Mouse (Mus musculus) cerebral cortex, adult 2 months (tissue): ENCODE measurements around the gene Ankrd34b.

Experiments used
- WGBS: fragments of 180-500 bp; shearing (Covaris S2); methylation state at CpG from one replicate; pipeline ENCODE4 v1.1.7; 2018; 5-methylcytosine and 5-hydroxymethylcytosine counted together

Gene Ankrd34b

DNA sequence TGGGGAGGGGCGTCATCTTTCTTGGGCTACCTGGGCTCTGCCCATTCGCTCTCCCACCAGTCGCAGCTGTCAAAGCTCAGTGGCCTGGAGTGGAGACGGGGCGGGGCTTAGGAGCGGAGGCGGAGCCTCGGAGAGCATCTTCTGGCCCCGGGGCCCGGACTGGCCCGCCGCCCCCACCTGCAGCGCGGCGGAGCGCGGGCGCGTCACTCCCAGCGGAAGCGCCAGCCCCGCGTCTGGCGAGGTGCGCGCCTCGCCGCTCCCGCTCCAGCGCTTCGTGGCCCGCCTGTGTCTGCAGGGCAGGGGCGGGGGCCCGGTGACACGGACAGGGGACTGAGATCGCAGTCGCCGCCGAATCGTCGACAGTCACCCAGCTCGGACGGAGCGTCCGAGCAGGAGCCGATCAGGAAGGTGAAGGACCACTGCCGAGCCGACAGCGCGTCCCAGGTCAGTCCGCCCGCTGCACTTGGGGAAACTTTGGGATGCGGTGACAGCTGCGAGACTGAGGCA lies at the start of gene Ankrd34b:
Gene Ankrd34b, plus strand, starts transcription at position 139 of the 507 bp plus-strand sequence.
- under 1% methylated on average over 54 of the region's 54 CpGs for WGBS

DNA sequence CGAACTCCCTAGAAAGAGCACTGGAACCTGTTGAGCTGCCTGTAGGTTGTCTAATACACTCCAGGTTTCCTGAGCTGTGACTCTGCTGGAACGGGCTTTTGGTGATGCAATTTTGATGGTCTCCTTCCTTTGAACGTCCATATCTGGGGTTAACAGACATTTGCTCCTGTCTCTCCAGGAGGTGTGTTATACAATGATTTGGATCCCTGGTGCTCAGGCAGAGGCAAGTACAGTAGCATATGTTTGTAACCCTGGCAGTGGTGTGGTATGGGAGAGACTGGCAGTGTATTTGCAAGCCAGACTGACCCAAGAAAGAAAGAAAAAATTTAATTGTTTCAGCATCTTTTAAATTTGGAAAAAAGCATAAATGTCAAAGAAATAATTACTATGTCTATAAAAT lies 38.3 kb upstream of the Ankrd34b start:
- 90% methylated on average over 3 of the region's 3 CpGs for WGBS

DNA sequence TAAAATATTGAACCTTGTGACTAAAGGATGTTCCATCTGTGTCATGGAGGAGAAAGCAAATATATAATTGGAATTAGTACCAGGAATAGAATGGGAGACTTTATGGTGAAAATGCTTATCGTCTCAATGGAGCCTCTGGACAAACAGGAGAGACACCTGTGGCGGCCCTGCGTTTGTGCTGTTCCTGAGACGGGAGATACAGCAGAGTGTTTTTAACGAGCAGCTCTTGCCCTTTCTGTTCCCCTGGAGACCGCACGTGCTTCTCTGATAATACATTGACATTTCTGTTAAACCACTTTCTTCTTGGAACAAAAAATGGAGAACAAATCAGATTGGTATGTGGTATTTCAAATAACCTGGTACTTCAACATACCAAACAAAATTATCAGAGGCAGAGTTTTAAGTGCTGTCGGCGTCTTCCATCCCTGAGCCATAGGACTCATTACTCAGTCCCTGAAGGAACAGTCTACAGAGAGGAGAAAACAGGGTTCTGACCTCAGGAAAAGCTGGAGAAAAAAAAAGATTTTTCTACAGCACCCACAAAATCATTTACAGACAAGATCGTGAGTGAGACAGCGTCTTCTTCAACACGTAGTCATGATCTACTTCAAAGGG lies 32.5 kb upstream of the Ankrd34b start:
- WGBS: 81% methylated on average over 12 of the region's 12 CpGs

DNA sequence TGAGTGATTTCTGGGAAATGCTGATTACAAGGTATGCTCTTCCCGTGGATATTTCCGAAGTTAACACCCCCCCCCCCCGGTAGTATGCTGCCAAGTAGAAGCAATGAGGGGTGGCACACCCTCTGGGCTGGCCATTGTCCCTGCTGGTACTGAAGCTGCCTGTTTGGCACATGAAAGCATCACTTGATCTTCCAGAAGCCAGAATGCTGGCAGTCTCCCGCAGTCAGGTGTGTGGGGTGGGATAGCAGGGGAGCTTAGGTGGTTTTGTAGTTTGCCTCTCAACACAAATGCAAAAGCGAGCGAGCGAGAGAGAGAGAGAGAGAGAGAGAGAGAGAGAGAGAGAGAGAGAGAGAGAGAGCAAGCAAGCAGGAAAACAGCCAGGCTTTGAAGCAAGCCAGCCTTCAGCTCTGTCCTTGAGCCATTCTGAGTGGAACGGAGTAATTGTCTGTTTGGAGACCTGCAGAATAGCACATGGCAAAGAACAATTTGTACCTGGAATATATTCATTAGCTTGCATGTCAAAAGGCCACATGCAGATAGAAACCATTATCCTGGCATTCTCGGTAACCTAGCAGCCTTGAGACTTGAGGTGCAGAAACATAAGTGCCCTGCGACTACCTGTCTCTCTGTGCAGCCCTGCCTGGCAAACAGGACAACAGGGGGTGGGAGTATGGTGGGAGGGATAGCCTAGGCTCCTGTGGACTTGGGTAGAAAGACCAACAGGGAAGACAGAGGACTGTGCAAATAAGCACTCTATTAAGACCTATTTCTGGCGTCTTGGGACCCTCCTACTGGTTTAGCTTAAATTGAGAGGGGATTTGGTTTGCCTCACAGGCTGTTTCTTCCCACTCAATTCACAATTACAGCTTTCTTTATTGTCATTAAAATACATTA lies 27.0 kb upstream of the Ankrd34b start:
- 65% methylated on average over 11 of the region's 11 CpGs for WGBS

DNA sequence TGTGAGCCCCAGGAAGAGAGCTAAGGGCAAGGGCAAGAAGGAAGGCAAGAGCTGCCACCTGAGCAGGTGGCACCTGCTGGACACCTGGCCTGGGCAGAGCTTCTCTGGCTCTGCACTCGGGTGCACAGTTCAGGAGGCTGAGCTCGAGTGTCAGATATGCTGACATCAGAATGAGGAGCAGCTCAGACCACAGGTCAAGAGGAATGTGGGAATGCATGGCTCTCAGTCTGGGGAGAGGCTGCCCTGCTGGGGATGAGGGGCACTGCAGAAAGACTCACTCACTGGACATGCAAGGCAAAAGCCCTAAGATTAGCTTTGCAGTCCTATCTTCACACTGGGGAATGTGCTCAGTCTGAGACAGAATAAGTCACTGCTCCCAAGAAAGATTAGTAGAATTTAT lies 23.6 kb upstream of the Ankrd34b start:
- WGBS: 83% methylated on average over 2 of the region's 2 CpGs

DNA sequence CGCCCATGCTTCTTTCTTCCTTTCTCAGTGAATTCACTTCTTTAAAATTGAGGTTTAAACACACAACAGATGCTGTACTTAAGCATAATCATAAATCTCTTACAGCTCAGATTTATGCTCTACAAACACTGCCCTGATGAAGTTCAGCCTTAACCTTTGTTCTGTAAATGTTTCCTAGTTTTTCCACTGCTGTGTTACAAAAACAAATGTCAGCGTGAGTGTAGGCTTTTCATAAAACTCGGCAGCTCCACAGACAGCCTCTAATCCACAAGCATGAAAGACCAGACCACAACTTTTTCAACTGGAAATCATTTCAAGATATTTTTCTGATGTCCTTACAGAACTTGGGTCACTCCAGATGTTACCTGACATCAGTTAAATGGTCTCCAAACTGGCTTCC lies 22.2 kb upstream of the Ankrd34b start:
- WGBS: 90% methylated on average over 3 of the region's 3 CpGs

DNA sequence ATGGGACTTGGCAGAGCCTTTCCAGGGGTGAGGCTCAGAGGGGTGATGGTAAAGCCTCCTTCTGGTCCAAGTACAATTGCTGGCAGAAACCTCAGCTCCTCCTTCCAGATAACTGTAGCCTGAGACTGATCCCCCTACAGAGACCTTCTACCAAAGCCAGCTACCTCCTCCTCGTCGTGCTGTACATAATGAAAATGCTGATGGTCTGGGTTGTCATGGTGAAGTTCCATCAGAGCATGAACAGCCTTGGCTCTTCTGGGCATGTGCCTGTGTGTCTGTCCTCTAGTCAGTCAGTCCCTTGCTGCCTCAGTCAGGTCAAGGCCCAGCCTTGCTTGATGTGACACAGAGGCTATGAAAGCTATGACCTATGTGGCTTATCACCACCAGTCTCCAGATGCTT lies 15.2 kb upstream of the Ankrd34b start:
- 68% methylated on average over 2 of the region's 2 CpGs for WGBS

DNA sequence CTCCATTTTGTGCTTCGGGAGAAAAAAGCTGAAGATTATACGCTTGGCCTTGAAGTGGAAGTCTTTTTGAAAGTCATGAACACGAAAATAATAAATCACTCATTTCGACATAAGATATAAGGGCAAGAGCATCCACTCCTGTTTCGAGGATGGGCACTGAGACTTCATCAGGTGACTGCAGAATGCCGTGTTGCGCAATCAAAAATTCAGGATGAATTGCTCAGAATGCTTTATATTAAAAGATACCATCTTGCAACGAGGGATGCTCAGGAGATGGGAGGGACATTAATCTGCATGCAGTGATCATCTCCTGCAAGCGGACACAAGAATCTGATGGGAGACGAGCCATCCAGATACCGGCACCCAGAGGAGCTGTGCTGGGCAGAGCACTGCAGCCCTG lies 6.1 kb upstream of the Ankrd34b start:
- WGBS: 90% methylated on average over 11 of the region's 11 CpGs

DNA sequence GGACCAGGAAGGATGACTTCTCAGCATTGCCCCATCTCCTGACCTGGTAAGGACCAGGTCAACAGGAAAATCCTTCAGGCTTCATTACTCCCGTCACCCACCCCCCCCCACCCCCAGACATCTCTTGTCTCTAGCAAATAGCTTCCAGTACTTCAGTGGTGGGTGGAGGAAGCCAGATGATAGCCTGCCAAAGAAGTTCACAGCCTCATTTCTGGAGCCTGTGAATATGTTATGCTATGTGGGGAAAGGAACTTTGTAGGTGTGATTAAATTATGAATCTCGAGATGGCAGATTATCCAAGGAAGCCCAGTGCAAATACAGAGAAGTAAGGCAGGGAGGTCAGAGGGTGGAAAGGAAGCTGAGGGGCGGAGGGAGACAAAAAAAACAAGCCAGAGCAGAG lies 2.0 kb upstream of the Ankrd34b start:
- WGBS: 46% methylated on average over 3 of the region's 3 CpGs

DNA sequence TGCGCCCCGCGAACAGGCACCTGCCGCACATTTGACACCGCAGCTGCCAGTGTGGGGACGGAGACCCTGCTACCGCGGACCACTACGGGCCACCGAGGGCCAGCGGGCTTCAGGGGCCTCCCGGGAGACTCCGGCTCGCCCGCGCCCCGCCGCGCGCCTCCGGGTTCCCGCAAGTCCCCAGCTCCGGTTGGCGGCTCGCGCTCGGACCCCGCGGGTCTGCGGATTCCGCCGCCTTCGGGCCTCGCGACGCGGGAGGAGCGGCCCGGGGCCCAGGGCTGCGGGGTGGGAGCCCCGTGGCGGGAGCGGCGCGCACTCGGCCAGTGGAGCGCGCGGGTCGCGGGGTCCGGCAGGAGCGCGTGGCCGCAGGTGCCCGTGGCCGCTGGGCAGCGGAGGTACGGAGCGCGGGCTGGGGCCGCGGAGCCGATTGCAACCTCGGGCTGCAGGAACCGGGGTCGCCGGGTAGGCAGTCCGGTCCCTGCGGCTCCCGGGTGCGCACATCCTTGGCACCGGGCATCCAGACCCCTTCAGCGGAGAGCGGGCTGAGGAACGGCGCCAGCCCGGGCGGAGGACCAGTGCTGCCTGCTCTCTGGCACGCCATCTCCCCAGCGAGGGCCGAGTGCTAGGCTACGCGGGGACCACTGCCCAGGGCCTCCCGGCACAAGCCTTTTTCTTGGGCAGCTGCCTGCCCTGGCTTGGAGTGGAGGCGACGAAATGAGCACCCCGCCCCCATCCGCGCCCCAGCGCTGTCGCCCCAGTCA lies 777 bp downstream of the Ankrd34b start:
- WGBS: under 1% methylated on average over 92 of the region's 92 CpGs

DNA sequence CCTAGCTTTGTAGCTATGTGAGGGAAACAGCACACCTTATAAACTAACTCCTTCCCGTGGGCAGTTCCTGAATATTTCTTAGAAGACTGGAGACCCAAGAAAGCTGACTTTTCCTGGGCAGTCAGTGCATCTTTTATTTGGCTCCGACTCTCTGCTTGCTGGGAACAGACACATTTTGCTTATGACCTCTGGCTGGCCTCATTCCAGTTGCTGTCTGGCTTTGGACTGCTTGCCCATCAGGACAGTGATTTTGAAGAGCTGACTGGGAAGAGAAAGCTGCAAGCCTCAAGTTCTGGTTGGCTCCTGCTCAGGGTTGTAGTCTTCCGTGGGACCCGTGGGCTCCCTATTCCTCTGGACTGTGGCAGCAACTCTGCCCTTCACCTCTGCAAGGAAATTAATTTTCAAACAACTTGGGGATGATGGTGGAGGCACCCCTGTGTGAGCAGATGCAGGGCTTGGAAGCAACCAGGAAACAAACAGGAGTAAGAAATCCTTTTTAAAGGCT lies 1.7 kb downstream of the Ankrd34b start:
- 46% methylated on average over 4 of the region's 4 CpGs for WGBS

DNA sequence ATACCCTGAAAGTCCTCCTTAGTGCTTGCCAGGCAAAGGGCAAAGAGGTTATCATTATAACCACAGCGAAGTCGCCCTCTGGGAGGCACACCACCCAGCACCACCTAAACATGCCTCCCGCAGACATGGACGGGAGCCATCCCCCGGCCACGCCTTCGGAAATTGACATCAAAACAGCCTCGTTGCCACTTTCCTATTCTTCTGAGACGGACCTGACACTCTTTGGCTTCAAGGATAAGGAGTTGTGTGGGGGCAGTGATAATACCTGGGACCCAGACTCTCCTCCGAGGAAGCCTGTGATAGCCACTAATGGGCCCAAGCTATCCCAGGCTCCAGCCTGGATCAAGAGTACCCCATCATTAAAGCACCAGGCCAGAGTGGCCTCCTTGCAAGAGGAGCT lies 13.0 kb downstream of the Ankrd34b start:
- 93% methylated on average over 10 of the region's 10 CpGs for WGBS

DNA sequence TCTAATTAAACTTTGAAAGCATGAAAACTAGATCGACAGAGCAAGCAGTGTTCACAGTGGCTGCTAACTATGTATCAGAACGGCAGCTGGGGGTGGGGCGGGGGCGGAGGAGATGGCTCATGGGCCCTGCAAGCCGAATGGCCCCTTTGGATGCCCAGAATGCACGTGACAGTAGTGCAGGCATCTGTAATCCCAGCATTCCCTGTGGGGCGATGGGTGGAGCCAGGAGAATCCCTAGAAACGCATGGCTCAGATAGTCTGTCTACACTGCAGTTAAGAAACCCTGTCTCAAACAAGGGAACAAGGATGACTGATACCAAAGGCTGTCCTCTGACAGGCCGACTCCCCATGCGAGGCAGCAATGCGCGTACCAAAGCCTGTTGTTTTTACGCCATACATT lies 14.6 kb downstream of the Ankrd34b start:
- 75% methylated on average over 13 of the region's 13 CpGs for WGBS

DNA sequence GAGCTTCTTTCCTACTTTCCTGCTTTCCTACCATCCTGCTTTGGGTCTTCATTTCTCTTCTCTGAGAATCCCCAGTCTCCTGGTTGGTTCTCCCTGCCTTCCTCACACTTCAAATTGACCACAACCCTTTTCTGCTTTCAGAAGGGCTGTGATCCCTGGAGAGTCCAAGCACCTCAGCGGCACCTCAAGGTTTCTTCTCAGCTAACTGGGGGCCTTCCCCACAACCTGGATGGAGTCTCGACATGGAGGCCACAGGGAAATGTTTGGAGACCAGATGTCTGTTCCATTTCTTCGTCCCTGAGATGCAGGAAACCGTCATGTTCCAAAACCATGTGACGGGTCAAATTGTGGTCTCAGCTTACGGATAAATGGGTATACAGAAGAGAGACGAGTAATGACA lies 21.2 kb downstream of the Ankrd34b start:
- WGBS: 95% methylated on average over 7 of the region's 7 CpGs

DNA sequence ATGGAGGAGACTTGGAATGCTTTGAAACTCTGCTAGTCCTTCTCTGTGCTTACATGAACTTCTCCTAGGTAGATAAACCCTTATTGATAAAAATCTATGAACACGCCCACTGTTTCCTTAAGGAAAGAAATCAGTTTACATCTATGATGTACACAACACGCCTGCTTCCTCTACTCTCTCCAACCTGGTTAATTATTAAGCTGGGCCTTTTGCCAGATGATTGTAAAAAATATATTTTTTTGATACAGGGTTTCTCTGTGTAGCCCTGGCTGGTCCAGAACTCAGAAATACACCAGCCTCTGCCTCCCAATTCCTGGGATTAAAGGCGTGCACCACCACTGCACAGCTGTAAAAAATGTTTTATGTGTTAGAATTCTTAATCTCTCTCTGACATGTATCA lies 39.0 kb downstream of the Ankrd34b start:
- WGBS: 89% methylated on average over 3 of the region's 3 CpGs

DNA sequence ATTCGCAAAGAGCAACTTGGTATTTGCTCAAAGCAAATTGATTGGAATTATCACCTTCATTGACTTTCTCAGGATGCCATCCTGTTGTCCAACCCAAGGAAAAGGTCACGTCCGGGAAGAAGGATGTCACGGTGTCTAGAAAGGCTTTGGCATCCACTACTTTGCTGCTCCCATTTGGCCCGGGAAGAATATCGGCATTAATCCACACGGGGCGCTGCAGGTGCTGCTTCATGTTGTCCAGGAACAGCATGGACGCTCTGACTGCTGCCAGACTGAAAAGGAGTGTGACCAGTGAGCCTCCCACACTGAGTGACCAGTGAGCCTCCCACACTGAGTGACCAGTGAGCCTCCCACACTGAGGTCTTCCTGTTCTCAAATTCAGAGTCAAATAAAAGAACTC lies 42.2 kb downstream of the Ankrd34b start:
- 82% methylated on average over 9 of the region's 9 CpGs for WGBS

DNA sequence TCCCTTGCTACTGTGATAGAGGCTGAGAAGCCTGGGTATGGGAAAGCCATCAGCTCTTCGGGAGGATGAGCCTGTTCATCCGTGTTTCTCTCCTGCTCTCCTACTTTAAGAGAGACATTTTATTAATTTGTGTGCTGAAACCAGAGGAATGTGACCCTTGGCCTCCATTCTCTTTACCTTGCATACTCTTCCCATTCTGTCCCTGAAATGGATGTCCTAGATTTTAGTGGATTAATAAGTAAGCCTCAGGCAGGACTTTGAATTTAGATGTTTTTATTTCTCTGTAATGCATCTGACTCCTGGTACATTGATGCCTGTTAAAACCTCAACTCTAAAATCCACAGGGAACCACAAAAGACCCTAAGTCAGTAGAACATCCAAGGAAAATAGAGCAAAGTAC lies 43.7 kb downstream of the Ankrd34b start:
- 80% methylated on average over 2 of the region's 2 CpGs for WGBS

DNA sequence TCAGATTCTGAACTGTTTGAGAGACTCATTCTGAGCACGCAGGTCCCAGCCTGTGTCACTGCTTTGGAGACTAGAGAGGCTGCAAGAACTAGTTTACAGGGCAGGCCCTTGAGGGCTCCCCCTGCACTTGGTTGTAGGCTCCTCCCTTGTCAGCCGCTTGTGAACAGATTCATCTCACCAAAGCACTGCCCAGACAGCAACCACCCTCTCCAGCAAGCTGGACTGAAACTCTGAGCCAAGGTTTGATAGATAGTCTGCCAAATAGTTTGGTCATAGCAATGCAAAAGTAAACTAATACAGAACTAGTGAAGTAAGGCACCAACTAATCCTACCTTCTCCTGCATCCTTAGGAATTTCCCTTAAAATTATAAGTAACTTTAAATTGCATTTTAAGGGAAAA lies 44.5 kb downstream of the Ankrd34b start:
- WGBS: 85% methylated on average over 2 of the region's 2 CpGs

DNA sequence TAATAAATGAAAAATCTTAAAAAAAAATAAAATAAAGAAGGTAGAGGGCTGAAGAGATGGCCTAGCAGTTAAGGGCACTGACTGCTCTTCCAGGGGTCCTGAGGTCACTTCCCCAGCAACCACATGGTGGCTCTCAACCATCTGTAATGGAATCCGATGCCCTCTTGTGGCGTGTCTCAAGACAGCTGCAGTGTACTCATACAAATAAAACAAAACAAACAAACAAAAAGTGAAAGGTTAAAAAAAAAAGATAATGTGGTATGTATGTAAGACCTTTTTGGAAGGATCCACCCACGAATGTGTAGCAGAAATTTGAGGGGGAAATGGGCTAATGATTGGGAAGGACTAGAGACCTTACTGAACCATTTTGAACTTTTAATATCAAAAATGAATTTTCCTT lies 57.7 kb downstream of the Ankrd34b start:
- 5% methylated on average over 3 of the region's 3 CpGs for WGBS

DNA sequence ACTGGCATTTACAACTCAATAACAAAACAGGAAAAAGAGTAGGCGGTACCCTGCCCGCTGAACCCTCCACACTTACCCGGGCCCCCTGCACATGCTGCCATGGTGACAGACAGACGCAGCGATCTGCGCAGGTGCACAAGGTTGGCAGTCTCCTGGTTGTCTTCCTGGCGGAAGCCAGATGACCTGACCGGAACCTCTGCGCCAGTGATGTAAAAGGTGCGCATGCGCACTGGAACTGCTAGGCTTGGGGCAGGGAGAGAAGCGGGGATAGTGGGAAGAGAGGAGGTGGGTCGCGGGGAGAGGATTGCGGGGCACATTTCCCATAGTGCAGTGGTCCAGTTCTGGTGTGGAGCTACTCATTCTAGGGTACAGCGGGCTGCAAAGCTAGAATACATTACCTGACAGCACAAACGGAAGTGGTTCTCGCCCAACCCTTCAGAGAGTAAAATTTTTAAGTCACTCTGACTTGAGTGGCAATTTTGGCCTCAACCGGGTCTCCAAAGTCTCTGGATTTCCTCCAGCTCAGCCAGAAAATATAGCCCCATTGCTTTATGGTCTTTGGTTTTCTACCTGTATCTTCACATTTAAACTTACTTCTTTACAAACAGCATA lies 58.3 kb downstream of the Ankrd34b start, which contains the start of gene Fam151b:
Gene Fam151b, minus strand, starts transcription at position 164 of the 612 bp plus-strand sequence.
- 3% methylated on average over 19 of the region's 19 CpGs for WGBS

DNA sequence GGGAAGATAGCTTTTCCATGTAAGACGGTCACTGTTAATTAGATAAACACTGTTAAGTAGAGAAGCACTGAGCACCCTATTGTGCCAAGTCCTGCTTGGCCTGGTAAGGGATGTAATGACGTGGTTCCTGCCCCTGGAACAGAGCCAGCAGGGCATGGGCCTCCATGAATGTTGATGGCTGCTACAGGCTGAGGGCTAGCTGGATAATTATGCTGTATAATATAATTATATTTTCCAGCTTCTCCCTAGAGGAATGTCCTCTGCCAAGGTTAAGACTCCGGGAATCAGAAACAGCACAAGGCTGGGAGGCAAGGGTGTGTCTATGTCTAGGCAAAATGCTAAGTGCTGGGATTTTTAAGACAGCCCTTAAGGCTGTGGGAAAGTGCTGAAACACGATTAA lies 65.1 kb downstream of the Ankrd34b start:
- WGBS: 42% methylated on average over 4 of the region's 4 CpGs
